Mouse (Mus musculus) hindbrain, embryonic 11.5 days (tissue): ENCODE data around the gene Fbxo3. TPM values are rescaled to one million over a fixed set of nuclear protein-coding genes. Genes with fewer than 3 reads are reported as not detected.
"Not testable (repeated sequence)": the region's sequence is repeated elsewhere in the genome, so short reads cannot be mapped to it uniquely, and the experiment has no call there.

Source experiments
- ATAC-seq: fragments of 200-750 bp; cut with Nextera tagmentation; 2 replicates; pipeline ENCODE4 v1.8.0; 2017; ENCODE audit warnings: mild to moderate bottlenecking, moderate TSS enrichment, moderate library complexity; ENCODE audit not compliant: low FRiP score
- DNase-seq: peaks from one replicate; pipeline ENCODE4 v3.0.0-alpha.2; 2015; ENCODE audit warnings: low spot score
- H3K27ac ChIP-seq: fragments of 300-500 bp; sonication (generic); 2 replicates; pipeline ENCODE4 v1.5.1; 2014; ENCODE audit warnings: mild to moderate bottlenecking, low read depth, low read length
- H3K27me3 ChIP-seq: fragments of 300-500 bp; sonication (generic); 2 replicates; pipeline ENCODE4 v1.6.1; 2014; ENCODE audit warnings: mild to moderate bottlenecking, low read length, moderate library complexity, mixed read lengths; ENCODE audit not compliant: control insufficient read depth, insufficient read depth
- H3K36me3 ChIP-seq: fragments of 300-500 bp; sonication (generic); 2 replicates; pipeline ENCODE4 v1.6.1; 2014; ENCODE audit warnings: mild to moderate bottlenecking, low read length, moderate library complexity, mixed read lengths; ENCODE audit not compliant: control insufficient read depth, insufficient read depth
- H3K4me1 ChIP-seq: fragments of 300-500 bp; sonication (generic); replicated peaks from 2 replicates; pipeline ENCODE4 v1.6.1; 2014; ENCODE audit warnings: low read length, mixed read lengths; ENCODE audit not compliant: control insufficient read depth, insufficient read depth
- H3K4me2 ChIP-seq: fragments of 300-500 bp; sonication (generic); replicated peaks from 2 replicates; pipeline ENCODE4 v1.6.1; 2014; ENCODE audit warnings: mild to moderate bottlenecking, low read depth, low read length
- H3K4me3 ChIP-seq: fragments of 300-500 bp; sonication (generic); 2 replicates; pipeline ENCODE4 v1.5.1; 2014; ENCODE audit warnings: low read depth, low read length
- H3K9ac ChIP-seq: fragments of 300-500 bp; sonication (generic); 2 replicates; pipeline ENCODE4 v1.6.1; 2014; ENCODE audit warnings: low read depth, low read length
- H3K9me3 ChIP-seq: fragments of 300-500 bp; sonication (generic); 2 replicates; pipeline ENCODE4 v1.6.1; 2016; ENCODE audit warnings: low read length; ENCODE audit not compliant: control insufficient read depth
- WGBS: fragments of 180-500 bp; shearing (Covaris S2); extraction: QIAGEN DNeasy Blood & Tissue Kit; methylation state at CpG from one replicate; pipeline ENCODE4 v1.1.7; 2014; 5-methylcytosine and 5-hydroxymethylcytosine counted together
- polyA plus RNA-seq: library from polyadenylated mRNA; unstranded; fragments of >200 nt; fragmentation: Nextera tagmentation; extraction: Ambion mirVana; gene quantifications from 2 replicates; pipeline ENCODE4 v1.2.1, GENCODE M21; 2014

Gene Fbxo3
- polyA plus RNA-seq, 1 experiment from 2014 or later, result 61.4 TPM

DNA sequence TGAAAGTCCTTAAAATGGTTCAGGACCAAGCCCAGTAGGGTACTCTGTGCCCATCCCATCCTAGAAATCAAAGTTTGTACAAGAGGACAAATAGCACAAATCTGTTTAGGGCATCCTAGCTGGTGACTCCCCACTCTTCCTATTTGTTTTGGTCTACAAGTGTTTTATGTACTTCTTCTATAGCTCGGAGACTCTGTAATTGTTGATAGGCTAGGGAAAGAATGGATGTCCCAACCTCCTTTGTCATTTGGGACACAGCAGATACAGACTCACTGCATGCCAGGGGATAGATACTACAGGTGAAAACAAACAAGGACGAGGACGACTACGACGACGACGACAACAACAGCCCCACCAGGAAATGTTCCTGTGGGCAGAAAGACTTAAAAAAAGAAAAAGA is 40.9 kb downstream of the Fbxo3 start, which contains the start of gene Gm10799:
Gene Gm10799 (minus strand): TSS at position 101 of the 400 bp plus-strand sequence.
- WGBS, result 87% methylated on average over 7 of the region's 7 CpGs
- not testable (repeated sequence) for H3K9ac ChIP-seq, DNase-seq, H3K36me3 ChIP-seq, H3K4me2 ChIP-seq, H3K4me3 ChIP-seq, H3K9me3 ChIP-seq, H3K27me3 ChIP-seq, ATAC-seq, H3K4me1 ChIP-seq, H3K27ac ChIP-seq

DNA sequence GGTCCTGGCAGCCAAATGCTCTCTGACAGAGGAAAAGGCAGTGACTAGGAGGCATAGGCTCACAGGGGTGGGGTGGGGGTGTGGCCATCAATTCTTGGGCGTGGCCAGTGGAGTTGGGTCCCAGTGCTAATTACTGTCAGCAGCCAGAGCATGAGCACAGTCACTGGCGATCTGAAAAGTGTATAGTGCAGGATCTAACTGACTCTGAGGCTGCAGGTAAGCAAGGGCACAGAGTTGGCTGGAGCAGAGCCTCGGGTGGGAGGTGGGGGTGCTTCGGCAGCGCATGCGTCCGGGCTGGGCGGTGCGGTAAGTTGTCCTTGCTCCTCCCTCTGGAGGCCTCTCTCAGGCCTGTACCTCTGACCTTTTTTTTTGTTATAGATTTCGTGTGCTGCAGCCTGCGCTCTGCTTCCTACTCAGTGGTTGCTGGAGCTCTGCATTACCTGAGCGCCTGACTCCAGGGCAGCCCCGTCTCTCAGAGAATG is 42.2 kb downstream of the Fbxo3 start, which contains the start of gene Cd59b:
Gene Cd59b (plus strand): TSS at position 146 of the 482 bp plus-strand sequence.
- H3K27ac ChIP-seq, result no peak within 1 kb of the TSS
- H3K36me3 ChIP-seq, result no peaks in the 10 kb centered on the region
- peak; percentile 87 for ATAC-seq
- no peaks in the 10 kb centered on the region for H3K27me3 ChIP-seq
- H3K4me3 ChIP-seq, result peak within 1 kb of the TSS; percentile 33
- H3K9me3 ChIP-seq, result no peaks in the 10 kb centered on the region
- DNase-seq, result peak; percentile 73
- H3K4me1 ChIP-seq, result no peaks in the 10 kb centered on the region
- no peak within 1 kb of the TSS for H3K9ac ChIP-seq
- 4% methylated on average over 13 of the region's 13 CpGs for WGBS
- peak within 1 kb of the TSS; percentile 48 for H3K4me2 ChIP-seq

DNA sequence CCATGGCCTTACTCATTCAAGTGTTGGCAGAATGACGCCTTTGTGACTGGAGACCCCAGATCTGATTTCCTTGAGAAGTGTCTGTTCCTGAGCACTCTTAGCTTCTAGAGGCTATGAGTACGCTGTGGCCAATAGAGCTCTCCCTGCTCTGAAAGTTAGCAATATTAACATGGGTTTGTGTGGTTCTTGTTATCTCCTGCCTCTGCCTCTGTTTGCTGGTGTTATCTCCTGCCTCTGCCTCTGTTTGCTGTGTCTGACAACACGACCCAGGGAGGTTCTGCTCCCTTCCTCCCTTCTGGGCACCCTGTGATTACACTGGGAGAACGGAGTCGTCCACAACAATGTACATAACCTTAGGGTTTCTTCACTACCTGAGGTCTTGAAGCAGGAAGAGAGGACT is 50.8 kb downstream of the Fbxo3 start:
- ATAC-seq, DNase-seq, H3K4me1 ChIP-seq, H3K4me2 ChIP-seq, H3K9ac ChIP-seq, H3K4me3 ChIP-seq, H3K27ac ChIP-seq, H3K9me3 ChIP-seq, H3K36me3 ChIP-seq, H3K27me3 ChIP-seq: not testable (repeated sequence)
- 78% methylated on average over 5 of the region's 5 CpGs for WGBS

DNA sequence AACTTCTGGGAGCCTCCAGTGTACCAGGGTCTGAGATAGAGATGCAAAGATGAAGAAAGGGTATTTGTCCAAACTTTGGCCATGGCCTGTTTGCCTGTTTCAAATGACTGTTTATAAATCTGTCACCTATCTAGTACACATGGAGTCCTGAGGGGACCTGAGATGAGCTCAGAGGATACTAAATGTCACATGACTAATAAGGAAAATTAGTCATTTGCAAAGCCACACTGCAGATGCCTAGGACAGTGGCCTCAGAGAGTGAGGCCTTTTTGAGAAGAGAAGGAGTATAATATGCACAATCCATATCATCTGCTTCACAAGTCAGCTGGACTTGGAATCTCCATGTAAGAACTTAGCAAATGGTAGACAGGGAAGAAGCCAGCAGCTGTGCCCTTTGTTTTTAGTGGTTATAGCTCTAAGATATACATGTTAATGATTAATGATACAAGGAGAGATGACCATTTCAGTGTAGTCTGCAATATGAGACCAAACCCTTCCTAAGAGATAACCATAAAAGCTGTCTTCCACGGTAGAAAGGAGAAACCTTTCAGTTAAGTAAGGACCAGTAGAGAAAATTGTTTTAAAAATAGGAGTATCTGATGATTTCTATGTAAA is 54.0 kb downstream of the Fbxo3 start:
- DNase-seq, ATAC-seq, H3K9me3 ChIP-seq, H3K36me3 ChIP-seq, H3K4me1 ChIP-seq, H3K9ac ChIP-seq, H3K4me3 ChIP-seq, H3K4me2 ChIP-seq, H3K27ac ChIP-seq, H3K27me3 ChIP-seq: not testable (repeated sequence)
- WGBS, result no CpG with 5 or more reads among the region's 1 CpGs

DNA sequence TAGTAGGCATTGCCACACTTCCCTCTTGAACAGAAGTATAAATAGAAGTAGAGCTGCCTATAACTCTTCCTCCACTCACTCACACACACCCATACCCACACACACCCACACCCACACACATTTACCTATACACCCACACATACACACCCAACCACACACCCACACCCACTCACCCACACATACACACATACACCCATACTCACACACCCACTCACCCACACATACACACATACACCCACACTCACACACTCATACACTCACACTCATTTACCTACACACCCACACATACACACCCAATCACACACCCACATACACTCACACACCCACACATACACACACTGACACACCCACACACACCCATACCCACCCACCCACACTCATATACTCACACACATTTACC is 55.0 kb downstream of the Fbxo3 start:
- Histone ChIP-seq H3K36me3 (no peaks in the 10 kb centered on the region), H3K4me1 (no peaks in the 10 kb centered on the region), H3K9ac (no peak overlapping the region), H3K4me2 (no peak overlapping the region), H3K9me3 (no peaks in the 10 kb centered on the region), H3K27ac (no peak overlapping the region), H3K27me3 (no peaks in the 10 kb centered on the region), H3K4me3 (no peak overlapping the region)
- DNase-seq (no peak), ATAC-seq (no peak)

DNA sequence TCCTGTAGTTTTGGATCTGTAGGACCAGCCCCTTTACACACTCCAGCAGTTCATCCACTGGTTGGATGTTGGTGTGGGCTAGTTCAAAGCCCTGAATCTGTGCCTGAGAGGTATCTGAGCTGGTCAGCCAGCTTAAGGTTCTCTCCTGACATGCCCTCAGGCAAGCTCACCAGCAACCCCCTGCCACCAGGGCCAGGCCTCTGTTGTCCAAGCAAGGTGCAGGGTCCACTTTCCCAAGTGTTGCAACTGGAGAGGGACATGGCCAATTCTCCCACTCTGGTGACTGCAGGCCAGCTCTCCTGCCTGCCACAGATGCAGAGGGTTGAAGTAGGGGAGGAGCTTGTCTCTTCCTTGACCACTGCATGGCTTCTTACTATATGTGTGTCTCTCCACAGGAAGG is 56.5 kb downstream of the Fbxo3 start:
- H3K27me3 ChIP-seq, H3K4me2 ChIP-seq, ATAC-seq, H3K9me3 ChIP-seq, H3K4me3 ChIP-seq, H3K36me3 ChIP-seq, H3K27ac ChIP-seq, H3K4me1 ChIP-seq, DNase-seq, H3K9ac ChIP-seq: not testable (repeated sequence)

DNA sequence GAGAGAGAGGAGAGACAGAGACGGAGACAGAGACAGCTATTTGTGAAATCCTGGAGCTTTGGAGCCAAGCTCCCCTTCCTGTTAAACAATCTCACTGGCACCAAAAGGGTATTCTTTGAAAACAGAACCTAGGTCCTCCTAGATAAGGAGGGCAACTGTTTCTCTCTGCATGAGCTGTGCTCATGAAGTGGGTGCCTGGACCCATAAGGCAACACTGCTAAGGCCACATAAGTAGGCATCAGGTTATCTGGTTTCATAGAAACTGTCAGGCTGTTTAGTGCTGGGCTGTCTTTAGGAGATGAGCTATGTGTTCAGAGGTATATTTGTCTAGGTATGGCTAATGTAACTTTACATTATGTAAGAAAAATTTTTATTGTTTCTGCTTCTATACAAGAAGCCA is 60.0 kb downstream of the Fbxo3 start:
- DNase-seq, H3K4me1 ChIP-seq, H3K36me3 ChIP-seq, ATAC-seq, H3K4me2 ChIP-seq, H3K27ac ChIP-seq, H3K27me3 ChIP-seq, H3K9ac ChIP-seq, H3K4me3 ChIP-seq, H3K9me3 ChIP-seq: not testable (repeated sequence)
- WGBS, result 87% methylated on average over 1 of the region's 1 CpGs

DNA sequence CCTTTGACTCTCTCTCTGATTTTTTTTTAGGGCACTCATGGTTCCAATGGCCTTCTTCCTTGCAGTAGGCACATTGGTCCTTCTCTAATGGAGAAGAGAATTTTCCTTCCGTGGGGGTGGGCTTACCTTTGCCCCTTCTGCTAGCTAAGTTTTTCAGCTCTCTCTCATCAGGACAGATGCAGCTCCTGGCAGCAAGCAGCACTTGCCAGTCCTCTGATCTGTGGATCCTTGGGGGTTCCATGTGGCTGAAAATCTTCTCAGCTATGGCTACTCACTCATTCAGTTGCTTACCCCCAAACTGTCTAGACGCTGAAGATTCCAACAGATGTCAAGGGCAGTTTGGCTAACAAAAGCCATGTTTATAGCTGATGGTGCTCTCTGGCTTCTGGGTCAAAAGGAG is 65.8 kb downstream of the Fbxo3 start:
- no peaks in the 10 kb centered on the region for H3K27me3 ChIP-seq
- WGBS, result 88% methylated on average over 2 of the region's 2 CpGs
- H3K4me3 ChIP-seq, result no peak overlapping the region
- H3K4me2 ChIP-seq, result no peak overlapping the region
- H3K9me3 ChIP-seq, result no peaks in the 10 kb centered on the region
- H3K27ac ChIP-seq, result no peak overlapping the region
- no peaks in the 10 kb centered on the region for H3K36me3 ChIP-seq
- peaks cover 5% of the 10 kb centered on the region; the same call in 1 of the 2 replicates for H3K4me1 ChIP-seq
- no peak overlapping the region for H3K9ac ChIP-seq
- ATAC-seq, result no peak
- no peak for DNase-seq

DNA sequence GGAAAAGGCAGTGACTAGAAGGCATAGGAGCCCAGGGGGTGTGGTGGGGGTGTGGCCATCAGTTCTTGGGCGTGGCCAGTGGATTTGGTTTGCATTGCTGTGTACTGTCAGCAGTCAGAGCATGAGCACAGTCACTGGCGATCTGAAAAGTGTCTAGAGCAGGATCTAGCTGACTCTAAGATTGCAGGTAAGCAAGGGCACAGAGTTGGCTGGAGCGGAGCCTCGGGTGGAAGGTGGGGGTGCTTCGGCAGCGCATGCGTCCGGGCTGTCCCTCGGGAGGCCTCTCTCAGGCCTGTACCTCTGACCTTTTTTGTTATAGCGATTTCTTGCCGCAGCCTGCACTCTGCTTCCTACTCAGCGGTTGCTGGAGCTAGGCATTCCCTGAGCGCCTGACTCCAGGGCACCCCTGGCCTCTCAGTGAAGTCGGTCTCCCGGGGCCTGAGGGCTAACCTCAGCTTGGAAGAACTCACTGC is 68.3 kb downstream of the Fbxo3 start, which contains the start of gene Cd59a:
Gene Cd59a (plus strand): TSS at position 61 of the 473 bp plus-strand sequence.
- Histone ChIP-seq H3K27ac (peak within 1 kb of the TSS; percentile 72), H3K27me3 (no peaks in the 10 kb centered on the region), H3K4me1 (peaks cover 5% of the 10 kb centered on the region; the same call in 1 of the 2 replicates), H3K9ac (peak within 1 kb of the TSS; percentile 70), H3K9me3 (no peaks in the 10 kb centered on the region), H3K36me3 (no peaks in the 10 kb centered on the region), H3K4me3 (peak within 1 kb of the TSS; percentile 43), H3K4me2 (peak within 1 kb of the TSS; percentile 58)
- DNase-seq, result peak; percentile 86
- 3% methylated on average over 14 of the region's 15 CpGs for WGBS
- ATAC-seq, result peak; percentile 89
